Mouse (Mus musculus) left cerebral cortex, postnatal 14 days (tissue): ENCODE measurements around the gene Erg28. TPM values are rescaled to one million over a fixed set of nuclear protein-coding genes. Genes with fewer than 3 reads are reported as not detected.

Source experiments
- DNase-seq, 2 experiments: peaks; one replicate each; pipeline ENCODE4 v3.0.0; 2021 to 2022; ENCODE audit warnings: low spot score in 2 of 2, mixed read lengths in 1 of 2
- intact Hi-C: fragments of 180-260 bp; cut with DNase I; formaldehyde crosslinking; loops from one replicate; pipeline ENCODE4 v1.15.1; 2025
- long read RNA-seq, 2 experiments: library from polyadenylated mRNA; stranded (forward); transcript quantifications; one replicate each; pipeline ENCODE4 v2.0.0; 2021
- total RNA-seq, 2 experiments: library from RNA; stranded (reverse); gene quantifications; 2 replicates each; pipeline ENCODE4 v1.2.3; 2021

The Erg28 gene
- 10 to 100 TPM; 58.7 to 60.6 TPM for total RNA-seq
- long read RNA-seq, experiment 1, transcript Erg28-201 (5 exons, 1,169 nt) = major isoform, 54 of 64 reads
- long read RNA-seq, experiment 1, partial matches to known transcripts = 0 of 64 reads
- long read RNA-seq, experiment 1, other reads (novel, unspliced or antisense) = 10 of 64 reads
- long read RNA-seq, experiment 2, transcript Erg28-201 (5 exons, 1,169 nt) = major isoform, 42 of 54 reads
- long read RNA-seq, experiment 2, partial matches to known transcripts = 3 of 54 reads
- long read RNA-seq, experiment 2, other reads (novel, unspliced or antisense) = 8 of 54 reads

DNA sequence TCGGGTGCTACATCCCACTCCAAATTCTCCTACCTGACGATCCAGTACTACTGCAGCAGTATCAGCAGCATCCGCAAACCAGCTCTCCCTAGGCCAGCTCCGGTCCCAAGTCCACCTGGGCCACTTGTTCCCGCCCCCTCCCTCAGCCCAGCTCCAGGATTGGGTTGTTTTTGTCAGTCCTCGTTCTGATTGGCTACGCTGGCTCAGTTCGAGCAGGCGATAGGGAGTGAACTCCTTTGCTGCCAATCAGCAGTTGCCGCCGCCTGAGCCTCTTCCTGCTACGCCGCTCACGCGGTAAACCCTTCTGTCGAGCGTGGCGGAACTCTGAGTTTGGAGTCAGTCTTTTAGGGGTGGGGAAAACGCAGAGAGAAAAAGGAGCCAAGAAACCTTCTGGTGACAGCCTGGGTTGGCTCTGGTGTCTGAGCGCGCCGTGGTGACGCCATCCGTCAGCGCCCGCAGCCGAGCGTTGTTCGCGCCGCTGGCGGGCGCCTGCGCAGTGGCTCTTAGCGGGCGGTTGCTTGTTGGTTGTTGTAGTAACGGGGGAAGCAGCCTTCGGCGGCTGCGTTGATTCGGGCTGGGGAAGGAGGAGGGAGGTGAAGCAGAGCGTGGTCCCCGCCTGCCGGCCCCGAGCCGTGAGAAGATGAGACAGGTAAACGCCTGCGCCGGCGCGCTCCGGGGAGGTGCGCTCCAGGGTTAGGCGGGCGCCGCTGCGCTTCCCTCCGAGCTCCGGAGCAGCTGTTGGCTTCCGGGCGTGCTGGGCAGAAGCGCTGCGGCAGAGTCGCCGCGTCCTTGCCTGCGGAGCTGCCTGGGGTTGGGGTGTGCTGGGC is at the start of gene Erg28, which contains the start of gene Ttll5:
TSS of gene Erg28 (minus strand) at position 113 of the 827 bp plus-strand sequence.
TSS of gene Ttll5 (plus strand) at position 222 of the 827 bp plus-strand sequence.
- DNase-seq = peak; percentile 96
- intact Hi-C loops = no loop called here

DNA sequence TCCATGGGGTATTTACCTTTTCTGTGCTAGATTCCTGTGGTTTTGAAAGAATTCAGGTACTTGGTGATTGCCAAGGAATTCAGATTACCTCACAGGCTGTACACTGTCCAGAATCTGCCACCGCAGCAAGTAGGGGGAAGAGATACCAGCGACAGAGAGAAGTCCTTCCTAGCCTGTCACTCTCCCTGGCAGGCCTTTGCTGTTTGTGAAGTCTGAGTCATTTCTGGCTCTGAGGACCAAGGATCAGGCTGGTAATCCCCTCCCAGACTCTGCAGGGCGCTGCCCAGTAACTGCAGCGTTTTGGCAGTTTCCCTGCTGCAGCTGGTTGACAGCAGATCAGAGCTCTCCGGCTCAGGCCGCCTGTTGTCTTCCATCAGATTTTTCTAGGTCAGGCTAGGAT is 45.1 kb upstream of the Erg28 start:
- peak; percentile 24 to 54 for DNase-seq
- intact Hi-C loops = no loop called here

DNA sequence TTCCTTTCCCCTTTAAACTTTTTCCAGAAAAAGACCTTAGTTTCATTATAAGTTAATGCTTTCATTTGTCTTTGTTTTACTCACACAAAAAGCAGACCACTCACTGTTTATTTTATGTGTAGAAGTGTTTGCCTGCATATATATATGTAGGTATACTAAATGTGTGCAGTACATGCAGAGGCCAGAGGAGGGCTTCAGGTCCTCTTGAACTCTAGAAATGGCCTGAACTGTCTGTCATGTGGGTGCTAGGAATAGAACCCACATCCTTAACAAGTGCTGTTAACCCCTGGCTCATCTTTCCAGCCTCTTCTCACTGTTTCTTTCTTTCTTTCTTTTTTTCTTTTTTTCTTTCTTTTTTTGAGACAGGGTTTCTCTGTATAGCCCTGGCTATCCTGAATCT is 42.8 kb upstream of the Erg28 start:
- DNase-seq = no peak
- intact Hi-C loops = no loop called here

DNA sequence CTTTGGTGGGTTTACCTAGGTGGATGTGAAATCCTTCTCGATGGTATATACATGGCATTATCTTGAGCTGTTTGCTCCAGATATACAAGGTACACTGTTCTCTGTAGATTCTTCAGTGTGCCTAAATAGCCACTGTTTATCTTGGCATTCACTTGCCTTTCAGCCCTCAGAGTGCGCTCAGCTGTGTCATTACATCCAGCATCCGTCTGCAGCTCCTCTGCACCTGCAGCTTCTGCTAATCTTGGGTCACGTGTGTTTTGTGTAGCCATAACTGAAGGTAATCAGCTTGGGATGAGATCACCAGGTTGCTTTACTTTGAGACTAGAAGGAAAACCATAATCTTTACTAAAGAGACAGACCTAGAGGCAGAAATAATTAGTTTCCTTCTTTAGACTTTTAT is 42.3 kb upstream of the Erg28 start:
- DNase-seq = no peak
- intact Hi-C loops = loop anchor here (1.0 kb wide), 1 partner anchor 213 kb away; the partner anchor contains the start of gene Tgfb3

DNA sequence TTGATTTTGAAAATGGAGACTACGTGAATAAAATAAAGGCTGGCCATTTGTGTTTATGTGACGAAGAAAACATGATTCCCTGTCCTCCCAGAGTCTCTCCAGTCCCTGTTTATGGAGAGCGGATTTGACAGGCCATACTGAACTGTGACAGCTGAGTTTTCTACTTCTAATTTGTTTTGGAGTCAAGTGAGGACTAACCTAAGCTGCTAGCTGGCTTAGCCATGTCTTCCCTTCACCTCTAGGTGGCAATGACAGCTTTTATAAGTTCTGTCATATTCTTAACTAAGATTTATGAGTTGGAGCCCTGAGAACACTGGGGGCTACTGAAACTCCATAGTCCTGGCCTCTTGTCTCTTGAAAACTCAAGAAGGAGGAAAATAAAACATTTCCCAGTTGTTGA is 41.2 kb upstream of the Erg28 start:
- intact Hi-C loops = no loop called here
- DNase-seq = peak; percentile 39 to 57

DNA sequence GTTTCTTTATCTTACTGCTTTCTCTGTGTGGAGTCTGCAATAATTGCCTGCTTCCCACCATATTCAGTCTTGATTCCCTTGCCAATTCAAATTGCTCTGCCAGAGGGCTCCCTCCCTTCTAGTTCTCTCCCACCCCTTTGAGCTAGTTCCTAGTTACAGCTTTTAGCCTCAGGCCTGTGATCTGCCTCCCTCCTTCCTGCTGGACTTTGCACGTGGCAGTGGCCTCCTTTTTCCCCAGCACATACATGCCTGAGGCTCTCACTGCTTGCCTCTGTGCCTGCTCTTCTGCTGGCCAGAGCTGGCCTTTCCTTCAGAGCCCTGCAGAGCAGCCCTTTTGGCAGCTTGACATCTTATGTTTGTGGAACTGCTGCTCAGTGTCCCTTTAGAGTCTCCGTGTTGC is 38.2 kb upstream of the Erg28 start:
- intact Hi-C loops = no loop called here

DNA sequence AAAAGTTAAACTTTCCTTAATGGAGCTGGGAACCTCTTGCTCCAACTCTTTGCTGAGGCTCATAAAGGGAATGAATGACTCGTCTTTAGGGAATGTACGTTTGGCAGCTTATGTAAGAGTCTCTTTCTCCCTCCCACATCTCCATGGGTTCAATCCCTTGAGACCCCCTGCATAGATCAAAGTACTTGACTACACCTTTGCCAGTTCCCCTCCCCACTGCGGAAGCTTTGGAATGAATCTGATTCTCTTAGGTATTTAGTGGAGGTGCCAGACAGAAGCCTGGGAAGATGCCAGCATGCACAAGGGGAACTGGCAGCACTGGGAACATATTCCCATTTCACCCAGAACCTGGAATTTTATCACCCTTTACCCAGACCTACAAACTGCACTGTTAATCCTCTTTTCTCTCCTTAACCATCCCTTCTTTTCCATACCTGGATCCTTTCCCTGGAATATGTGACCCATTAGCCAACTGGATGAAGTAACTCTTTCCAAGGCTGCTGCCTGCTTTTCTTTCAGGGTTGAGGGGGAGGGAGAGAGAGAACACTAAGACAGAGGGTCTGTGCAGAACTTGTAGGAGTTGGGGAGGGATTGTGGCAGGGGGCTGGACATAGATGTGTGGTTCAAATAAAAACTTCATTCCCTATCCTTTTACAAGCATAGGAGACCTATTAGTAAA is 35.3 kb upstream of the Erg28 start:
- no peak for DNase-seq
- intact Hi-C loops = no loop called here

More for the DNA sequence above, 38.2 kb upstream of the Erg28 start:
- DNase-seq = no peak

DNA sequence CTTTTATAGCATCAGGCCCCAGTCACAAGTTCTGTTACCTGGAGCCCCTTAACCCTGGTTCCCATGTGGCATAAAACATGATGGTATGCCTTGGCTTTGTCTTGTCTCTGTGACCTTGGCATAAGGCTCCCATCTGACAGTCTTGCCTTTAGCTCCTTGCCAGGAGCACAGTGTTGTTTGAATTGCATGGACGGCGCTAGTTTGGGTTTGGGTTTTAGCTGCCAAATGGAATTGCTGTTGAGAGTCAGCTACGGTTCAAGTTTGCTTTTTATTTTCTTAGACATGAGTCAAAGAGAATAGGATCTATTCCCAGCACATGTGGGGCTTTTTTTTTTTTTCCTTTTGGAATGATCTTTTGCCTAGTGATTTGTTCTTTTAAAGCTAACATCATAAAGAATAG is 34.8 kb upstream of the Erg28 start:
- DNase-seq = no peak
- intact Hi-C loops = no loop called here

DNA sequence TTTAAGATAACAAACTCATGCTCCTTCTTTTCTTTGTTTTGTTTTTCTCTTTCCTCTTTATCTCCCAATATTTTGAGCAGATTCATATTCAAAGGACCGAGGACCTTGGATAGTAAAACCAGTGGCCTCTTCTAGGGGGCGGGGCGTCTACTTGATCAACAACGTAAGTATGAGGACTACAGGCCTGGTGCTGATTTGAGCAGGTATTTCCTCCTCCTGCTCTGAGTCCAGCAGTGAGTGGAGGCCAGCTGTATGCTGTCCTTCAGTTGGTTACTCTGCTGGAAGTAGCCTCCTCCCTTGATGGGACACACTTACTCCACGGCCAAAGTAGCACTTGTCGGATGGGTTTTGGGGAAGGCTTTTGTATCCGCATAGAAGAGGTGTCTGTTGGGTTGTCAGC is 33.0 kb upstream of the Erg28 start:
- intact Hi-C loops = no loop called here

DNA sequence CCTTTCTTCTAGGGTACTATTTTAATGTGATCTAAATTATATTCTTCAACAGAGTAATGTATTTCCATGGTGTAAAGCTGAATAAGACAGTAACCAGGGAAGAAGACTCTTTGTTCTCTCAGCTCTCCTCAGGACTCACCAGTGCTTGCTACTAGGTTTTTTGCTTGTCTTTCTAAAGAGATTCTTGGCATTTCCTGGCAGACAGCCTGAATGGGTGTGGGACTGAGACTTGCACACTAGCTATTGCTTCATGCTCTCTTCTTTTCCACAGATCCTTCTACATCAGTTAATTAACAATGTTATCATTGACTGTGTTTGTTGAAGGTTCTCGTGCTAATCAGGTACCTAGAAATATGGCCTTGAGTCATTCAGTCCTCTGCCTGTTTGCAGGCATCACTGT is 29.9 kb upstream of the Erg28 start:
- intact Hi-C loops = no loop called here
- no peak for DNase-seq

More for the DNA sequence above, 33.0 kb upstream of the Erg28 start:
- DNase-seq = no peak

DNA sequence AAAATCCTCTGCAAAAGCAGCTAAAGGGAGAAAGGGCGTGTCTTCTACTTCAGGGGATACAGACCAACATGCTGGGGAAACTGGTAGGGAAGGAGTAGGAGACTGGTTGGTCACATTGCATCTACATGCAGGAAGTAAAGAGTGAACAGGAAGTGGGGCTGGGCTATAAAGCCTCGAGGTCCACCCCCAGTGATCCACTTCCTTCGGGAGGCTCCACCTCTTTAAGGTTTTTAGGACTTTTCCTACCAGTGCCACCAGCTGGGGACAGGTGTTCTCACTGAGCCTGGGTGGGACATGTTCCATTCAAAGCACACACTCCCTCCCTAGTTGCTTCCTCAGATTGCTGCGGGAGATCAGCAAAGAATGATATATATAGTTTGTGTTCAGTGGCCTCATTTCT is 29.5 kb upstream of the Erg28 start:
- no peak for DNase-seq
- intact Hi-C loops = no loop called here

DNA sequence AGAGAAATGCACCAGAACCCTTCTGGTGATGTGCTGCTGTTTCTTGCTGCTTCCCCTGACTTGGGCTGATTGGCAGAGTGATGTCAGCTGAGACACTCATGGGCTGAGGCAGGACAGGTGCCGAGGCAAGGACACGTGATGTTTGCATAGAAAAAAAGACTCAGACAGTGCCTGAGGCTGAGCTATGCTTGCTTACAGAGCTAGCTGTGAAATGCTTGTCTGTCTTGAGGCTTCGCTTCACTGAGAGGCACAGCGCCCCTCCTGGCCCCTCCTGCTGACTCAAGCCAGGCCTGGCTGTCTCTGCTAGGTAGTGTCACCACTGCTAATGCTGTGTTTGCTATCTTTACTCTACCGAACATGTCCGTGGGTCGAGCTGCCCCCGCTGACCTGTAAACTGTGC is 26.3 kb upstream of the Erg28 start:
- no peak for DNase-seq
- intact Hi-C loops = no loop called here

DNA sequence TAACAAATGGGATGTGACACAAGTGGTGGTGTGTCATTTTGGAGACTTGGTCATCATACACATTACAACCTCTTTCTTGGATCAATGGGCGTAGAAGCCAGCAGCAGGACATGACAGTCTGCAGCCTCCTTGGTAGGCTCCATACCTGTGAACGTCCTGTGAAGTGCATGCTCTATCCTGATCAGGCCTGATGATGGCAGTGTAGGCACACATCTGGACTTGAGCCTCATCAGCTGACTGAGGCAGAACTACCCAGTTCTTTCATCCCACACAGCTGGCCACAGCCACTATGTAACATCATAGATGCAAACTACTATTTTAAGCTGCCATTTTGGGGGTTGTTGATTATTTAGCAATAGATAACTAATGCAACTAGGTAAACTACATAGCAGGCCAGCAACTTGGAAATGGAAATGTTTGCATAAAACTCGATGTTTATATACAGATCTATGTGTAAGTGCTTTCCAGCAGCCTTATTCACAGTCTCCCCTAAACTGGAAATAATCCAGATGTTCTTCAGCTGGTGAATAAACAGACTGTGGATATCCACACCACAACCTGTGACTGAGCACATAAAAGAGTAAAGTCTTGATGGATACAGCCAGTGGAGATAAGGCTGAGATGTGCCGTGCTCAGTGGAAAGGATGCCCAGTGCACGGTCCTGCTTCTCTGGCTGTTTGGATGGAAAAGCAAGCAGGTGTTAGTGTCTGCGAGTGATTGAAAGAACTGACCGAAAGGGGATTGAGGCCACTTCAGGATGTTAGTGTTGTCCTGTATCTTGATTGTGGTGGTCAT is 24.0 kb upstream of the Erg28 start:
- DNase-seq = peak; percentile 42 to 46
- intact Hi-C loops = loop anchor here (5.0 kb wide), 1 partner anchor 229 kb away; the partner anchor contains the start of gene Tgfb3

DNA sequence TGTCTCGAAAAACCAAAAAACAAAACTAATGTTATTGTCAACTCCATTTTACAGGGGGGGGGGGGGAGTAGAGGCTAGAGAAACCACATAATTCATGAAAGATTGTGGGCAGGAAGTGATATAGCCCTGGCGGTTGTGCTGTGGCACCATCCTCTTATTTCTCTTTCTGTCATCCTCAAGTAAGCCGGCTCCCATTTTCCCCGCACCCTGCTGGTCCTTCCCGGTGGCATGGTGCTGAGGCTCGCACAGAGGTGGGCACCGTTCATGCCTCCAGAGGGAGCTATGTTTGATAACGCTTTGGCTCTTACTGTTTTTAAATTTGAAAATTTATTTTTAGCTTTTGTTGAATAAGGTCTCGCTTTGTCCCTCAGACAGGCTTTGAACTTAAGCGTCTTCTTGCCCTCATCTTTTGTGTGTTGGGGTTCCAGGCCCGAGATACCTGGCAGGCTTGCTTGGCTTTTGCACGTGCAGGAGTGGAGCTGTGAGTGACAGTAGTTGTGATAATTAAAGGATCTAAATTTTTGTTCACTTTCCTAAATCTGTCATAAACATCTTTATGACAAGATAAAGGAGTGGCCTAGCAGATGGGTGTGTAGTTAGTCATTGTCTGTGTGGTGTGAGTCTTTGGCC is 15.1 kb upstream of the Erg28 start:
- intact Hi-C loops = no loop called here
- no peak for DNase-seq

DNA sequence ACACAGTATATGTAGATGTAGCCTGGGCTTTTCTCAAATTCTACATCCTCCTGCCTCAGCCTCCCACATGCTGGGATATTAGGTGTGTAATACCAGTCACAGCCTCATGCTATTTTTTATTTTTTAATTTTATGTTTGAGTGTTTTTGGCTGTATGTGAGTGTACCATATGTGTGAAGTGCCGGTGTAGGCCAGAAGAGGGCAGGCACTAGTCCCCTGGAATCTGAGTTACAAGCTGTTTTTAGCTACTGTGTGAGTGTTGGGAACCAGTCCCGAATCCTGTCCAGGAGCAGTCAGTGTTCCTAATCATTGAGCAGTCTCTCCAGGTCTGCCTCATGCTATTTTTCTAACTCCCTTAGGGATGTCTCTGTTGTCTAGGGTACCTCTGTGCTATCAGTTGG is 13.4 kb upstream of the Erg28 start:
- intact Hi-C loops = no loop called here
- DNase-seq = no peak

DNA sequence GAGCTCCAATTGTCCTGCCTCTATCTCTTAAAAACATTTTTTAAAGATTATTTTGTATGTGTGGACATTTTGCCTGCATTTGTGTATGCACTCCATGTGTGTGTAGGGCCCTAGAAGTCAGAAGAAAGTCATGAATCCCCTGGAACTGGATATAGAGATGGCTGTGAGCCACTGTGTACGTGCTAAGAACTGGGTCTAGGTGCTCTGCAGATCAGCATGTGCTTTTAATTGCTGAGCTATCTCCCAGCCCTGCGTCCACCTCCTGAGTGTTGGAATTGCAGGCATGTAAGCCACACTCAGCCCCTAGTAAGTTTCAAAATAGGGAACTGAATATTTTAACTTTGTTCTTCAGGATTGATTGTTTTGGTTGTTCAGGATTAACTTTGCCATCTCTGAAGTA is 10.2 kb upstream of the Erg28 start:
- no peak for DNase-seq
- intact Hi-C loops = no loop called here

DNA sequence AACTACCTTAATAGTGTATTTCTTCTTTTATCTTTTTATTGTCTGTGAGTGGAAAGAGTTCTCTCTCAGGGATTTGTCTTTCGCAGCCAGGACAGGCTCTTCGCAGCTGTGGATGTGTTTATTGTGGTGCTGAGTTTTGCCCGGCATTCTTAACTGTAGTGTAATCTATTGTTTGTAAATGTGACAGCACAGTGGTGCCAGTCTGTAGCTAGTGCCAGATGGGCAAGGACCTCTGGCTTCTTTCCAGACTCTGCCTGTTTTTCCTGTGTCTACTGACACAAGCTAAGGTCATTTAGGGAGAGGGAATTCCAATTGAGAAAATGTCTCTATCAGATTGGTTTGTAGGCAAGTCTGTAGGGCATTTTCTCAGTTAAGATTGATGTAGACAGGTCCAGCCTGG is 6.3 kb upstream of the Erg28 start:
- intact Hi-C loops = no loop called here
- no peak for DNase-seq

DNA sequence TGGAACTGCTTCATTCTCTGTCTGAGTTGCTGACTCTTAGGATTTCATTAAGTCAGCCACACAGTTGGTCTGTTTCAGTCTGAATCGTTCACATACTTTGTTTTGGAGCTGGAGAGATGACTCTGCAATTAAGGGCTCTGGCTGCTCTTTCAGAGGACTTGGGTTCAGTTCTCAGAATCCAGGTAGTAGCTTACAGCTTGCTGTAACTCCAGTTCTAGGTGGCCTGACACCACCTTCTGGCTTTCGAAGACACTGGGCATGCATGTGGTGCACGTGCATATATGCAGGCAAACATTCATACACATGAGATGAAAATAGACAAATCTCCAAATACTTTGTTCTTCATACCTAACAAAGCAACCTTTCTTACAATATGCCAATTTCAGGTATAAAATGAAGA is 5.5 kb upstream of the Erg28 start:
- intact Hi-C loops = no loop called here
- DNase-seq = no peak

DNA sequence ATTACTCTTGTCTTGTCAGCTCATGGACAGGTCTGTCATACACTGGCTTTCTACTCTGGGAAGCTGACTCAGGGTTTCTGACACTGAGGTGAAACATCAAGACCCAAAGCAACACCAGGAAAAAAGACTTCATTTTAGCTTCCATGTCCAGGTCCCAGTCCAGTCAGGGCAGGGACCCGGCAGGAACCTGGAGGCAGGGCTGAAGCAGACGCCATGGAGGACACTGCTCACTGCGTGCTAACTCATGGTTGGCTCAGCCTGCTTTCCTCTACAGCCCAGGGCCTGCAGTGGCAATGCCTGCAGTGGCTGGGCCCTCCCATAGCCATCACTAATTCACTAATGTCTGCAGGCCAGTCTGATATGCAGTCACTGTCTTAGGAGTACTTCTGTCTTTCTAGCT is 4.5 kb upstream of the Erg28 start:
- intact Hi-C loops = no loop called here
- DNase-seq = no peak
